Mouse (Mus musculus) erythroblast, embryonic 14.5 days (primary cell): Measurements from ENCODE around the gene Ehbp1l1.

Experiments used
- GATA1 ChIP-seq: IDR thresholded peaks from 2 replicates; pipeline ENCODE4 v1.6.1; 2012; ENCODE audit warnings: low read length, inconsistent platforms, mixed read lengths
- TAL1 ChIP-seq: IDR thresholded peaks from 3 replicates; pipeline ENCODE4 v1.6.1; 2012; ENCODE audit warnings: low read length, inconsistent platforms, mixed read lengths

DNA sequence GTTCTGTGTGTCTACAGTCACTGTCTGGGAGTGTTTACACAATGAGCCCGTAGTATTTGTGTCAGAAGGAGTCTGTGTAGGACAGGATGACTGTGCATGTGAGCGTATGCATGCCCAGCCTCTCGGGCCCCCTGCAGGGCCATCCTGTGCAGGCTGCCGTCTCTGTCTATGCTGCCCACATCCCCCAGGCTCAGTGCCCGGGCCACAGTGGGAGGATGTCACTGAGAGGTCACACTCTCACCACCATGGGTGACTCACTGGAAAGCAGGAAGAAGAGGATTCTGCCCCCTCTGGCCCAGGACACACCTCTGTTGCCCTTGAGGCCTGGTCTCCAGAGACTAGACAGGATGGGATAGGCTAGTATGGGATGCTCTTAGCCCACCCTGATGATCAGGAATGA lies 17.5 kb upstream of the Ehbp1l1 start:
- no peak for TF ChIP-seq TAL1
- TF ChIP-seq GATA1: no peak
